Mouse (Mus musculus): ENCODE data around the gene Prkag1. TPM values are rescaled to one million over a fixed set of nuclear protein-coding genes. Genes with fewer than 3 reads are reported as not detected.

Prkag1 gene
- polyA plus RNA-seq, 1 experiment from 2014 or later, result 113 TPM

DNA sequence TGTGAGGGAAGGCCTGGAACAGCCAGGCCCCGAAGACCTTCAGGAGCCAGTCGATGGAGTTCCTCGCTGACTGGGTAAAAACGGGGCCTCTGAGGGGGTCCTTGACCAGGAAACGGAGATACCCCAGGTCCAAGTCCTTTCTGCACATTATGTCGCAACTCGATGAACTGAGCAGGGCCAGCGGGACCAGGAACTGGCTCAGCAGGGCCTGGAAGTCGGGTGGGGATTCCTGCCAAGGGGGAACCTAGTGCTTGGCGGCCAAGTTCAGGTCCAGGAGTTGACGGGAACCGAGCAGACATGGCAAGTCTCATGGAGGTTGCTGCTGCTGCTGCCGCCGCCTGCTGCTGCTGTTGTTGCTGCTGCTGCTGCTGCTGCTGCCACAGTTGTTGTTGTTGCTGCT, 19.3 kb upstream of the Prkag1 start:
- no peak for ATAC-seq (ENCODE audit: borderline replicate concordance, extremely low read depth, low FRiP score, low TSS enrichment)
- no peaks in the 10 kb centered on the region for H3K9me3 ChIP-seq
- H3K9ac ChIP-seq, result no peak overlapping the region
- H3K27me3 ChIP-seq, result no peaks in the 10 kb centered on the region
- no peak overlapping the region for H3K4me3 ChIP-seq
- WGBS, result 85% methylated on average over 14 of the region's 14 CpGs
- no peak overlapping the region for H3K27ac ChIP-seq
- peaks cover 99% of the 10 kb centered on the region for H3K36me3 ChIP-seq
- H3K4me2 ChIP-seq, result no peak overlapping the region
- no peaks in the 10 kb centered on the region for H3K4me1 ChIP-seq

DNA sequence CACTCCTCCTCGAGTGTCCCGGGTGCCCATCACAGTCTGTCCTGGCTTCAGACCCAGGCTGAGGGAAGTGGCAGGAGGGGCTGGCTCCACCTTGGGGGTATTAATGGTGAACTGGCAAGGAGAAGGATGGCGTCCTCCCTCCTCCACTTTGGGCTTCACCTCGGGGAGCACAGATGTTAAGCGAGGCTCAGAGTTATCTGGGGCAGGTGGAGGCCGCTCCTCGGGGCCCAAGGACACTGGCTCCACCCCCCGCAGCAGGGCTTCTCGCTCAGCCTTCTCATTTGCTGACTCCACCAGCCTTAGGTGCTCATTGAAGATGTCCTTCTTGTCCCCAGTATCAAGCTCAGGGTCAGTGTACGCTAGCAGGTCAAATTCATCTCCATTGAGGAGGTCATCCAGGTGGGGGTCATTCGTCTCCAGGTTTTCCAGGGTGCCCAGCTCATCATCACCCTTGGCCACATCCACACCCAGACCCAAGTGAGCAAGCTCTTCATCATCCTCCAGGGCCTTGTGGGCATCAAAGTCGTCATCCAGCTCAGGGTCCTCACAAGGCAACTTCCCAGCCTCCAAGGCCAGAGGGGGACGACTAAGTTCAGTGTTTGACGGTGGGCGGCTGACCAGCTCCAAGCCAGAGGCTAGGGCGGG, 18.8 kb upstream of the Prkag1 start:
- Histone ChIP-seq H3K4me1 (no peaks in the 10 kb centered on the region), H3K36me3 (peaks cover 99% of the 10 kb centered on the region), H3K4me2 (no peak overlapping the region), H3K27me3 (no peaks in the 10 kb centered on the region), H3K4me3 (no peak overlapping the region), H3K9ac (no peak overlapping the region), H3K9me3 (no peaks in the 10 kb centered on the region), H3K27ac (no peak overlapping the region)
- 85% methylated on average over 16 of the region's 16 CpGs for WGBS
- ATAC-seq (ENCODE audit: borderline replicate concordance, extremely low read depth, low FRiP score, low TSS enrichment), result no peak

DNA sequence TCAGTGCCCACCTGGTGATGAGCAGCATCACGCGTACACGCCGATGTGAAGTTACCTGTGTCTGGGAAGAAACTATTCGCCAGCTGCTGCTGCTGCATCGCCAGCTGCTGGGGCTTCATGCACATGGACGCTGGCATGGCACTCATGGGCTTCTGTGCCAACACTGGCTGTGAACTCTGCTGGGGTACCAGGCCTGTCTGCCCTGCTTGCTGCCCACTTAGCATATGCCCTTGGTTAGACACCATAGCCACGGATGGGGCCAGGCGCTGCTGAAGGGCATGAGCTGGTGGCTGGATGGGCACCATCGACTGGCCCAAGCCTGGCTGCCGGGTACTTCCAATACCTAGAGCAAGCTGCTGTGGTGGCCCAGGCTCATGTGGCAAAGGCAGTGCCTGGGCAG, 17.8 kb upstream of the Prkag1 start:
- no peak overlapping the region for H3K9ac ChIP-seq
- no peak overlapping the region for H3K4me2 ChIP-seq
- no peaks in the 10 kb centered on the region for H3K9me3 ChIP-seq
- 95% methylated on average over 11 of the region's 11 CpGs for WGBS
- H3K4me1 ChIP-seq, result no peaks in the 10 kb centered on the region
- no peak overlapping the region for H3K27ac ChIP-seq
- H3K4me3 ChIP-seq, result no peak overlapping the region
- H3K36me3 ChIP-seq, result peaks cover 99% of the 10 kb centered on the region
- ATAC-seq (ENCODE audit: borderline replicate concordance, extremely low read depth, low FRiP score, low TSS enrichment), result no peak
- H3K27me3 ChIP-seq, result no peaks in the 10 kb centered on the region

DNA sequence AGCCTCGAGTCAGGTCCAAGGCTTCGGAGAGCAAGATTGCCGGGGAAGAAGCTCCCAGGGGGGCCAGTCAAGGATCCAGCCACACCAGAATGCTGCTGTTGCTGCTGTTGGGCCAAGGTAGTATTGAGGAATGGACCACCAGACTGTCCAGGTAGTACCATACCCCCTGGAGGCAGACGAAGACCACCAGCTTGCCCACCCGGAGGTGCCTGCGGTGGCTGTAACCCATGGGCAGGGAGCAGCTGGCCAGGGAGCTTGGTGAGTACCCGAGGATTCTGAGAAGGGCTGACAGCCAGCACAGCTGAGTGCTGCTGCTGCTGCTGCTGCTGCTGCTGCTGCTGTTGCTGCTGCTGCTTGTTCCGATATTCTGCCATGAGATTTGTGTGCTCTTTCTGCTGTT, 14.8 kb upstream of the Prkag1 start:
- 89% methylated on average over 8 of the region's 8 CpGs for WGBS
- peaks cover 99% of the 10 kb centered on the region for H3K36me3 ChIP-seq
- no peak overlapping the region for H3K9ac ChIP-seq
- H3K4me1 ChIP-seq, result no peaks in the 10 kb centered on the region
- no peaks in the 10 kb centered on the region for H3K27me3 ChIP-seq
- H3K4me3 ChIP-seq, result no peak overlapping the region
- H3K27ac ChIP-seq, result no peak overlapping the region
- ATAC-seq (ENCODE audit: borderline replicate concordance, extremely low read depth, low FRiP score, low TSS enrichment), result no peak
- no peak overlapping the region for H3K4me2 ChIP-seq
- H3K9me3 ChIP-seq, result no peaks in the 10 kb centered on the region

DNA sequence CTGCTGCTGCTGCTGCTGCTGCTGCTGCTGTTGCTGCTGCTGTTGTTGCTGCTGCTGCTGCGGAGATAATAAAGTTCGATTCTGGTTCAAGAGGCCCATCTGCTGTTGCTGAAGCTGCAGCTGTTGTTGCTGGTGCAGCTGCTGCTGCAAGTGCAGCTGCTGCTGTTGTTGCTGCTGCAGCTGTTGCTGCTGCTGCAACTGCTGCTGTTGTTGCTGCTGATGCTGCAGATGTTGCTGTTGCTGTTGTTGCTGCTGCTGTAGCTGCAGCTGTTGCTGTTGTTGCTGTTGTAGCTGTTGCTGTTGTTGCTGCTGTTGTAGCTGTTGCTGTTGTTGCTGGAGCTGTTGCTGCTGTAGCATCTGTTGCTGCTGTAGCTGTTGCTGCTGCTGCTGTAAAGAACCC, 13.8 kb upstream of the Prkag1 start:
- H3K4me2 ChIP-seq, result no peak overlapping the region
- 87% methylated on average over 2 of the region's 2 CpGs for WGBS
- H3K9me3 ChIP-seq, result no peaks in the 10 kb centered on the region
- no peak overlapping the region for H3K9ac ChIP-seq
- H3K4me1 ChIP-seq, result no peaks in the 10 kb centered on the region
- H3K4me3 ChIP-seq, result no peak overlapping the region
- H3K27ac ChIP-seq, result no peak overlapping the region
- no peaks in the 10 kb centered on the region for H3K27me3 ChIP-seq
- ATAC-seq (ENCODE audit: borderline replicate concordance, extremely low read depth, low FRiP score, low TSS enrichment), result no peak
- H3K36me3 ChIP-seq, result peaks cover 99% of the 10 kb centered on the region

DNA sequence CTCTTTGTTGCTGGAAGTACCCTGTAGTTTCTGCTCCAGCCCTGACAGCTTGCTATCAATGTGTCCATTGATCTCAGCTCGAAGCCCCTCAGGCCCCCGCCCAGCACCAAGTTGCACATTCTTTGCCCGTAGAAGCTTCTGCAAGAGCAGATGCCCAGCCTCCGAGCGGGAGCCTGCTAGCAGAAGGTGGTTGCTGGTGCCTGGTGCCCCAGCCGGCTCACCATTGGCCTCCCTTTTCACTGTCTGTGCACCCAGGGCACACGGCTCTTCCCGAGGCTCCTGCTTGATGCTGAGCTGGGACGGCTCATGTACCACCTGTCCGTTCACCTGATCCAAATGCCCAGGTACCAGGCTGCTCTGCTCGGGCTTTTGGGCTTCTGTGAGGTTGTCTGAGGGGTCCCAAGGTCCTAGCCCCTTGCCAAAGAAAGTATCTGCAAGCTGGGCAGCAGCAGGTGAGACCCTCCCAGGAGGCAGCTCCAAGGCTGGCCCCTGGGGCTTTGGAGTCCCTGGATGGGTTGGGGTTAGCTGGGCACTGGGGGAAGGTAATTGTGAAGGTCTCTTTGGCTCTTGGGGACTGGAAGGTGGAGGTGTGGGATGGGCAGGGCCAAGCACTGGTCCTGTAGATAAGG, 12.4 kb upstream of the Prkag1 start:
- WGBS, result 86% methylated on average over 11 of the region's 11 CpGs
- Histone ChIP-seq H3K9me3 (no peaks in the 10 kb centered on the region), H3K4me1 (no peaks in the 10 kb centered on the region), H3K36me3 (peaks cover 99% of the 10 kb centered on the region), H3K9ac (no peak overlapping the region), H3K4me2 (no peak overlapping the region), H3K4me3 (no peak overlapping the region), H3K27ac (no peak overlapping the region), H3K27me3 (no peaks in the 10 kb centered on the region)
- ATAC-seq (ENCODE audit: borderline replicate concordance, extremely low read depth, low FRiP score, low TSS enrichment), result no peak

DNA sequence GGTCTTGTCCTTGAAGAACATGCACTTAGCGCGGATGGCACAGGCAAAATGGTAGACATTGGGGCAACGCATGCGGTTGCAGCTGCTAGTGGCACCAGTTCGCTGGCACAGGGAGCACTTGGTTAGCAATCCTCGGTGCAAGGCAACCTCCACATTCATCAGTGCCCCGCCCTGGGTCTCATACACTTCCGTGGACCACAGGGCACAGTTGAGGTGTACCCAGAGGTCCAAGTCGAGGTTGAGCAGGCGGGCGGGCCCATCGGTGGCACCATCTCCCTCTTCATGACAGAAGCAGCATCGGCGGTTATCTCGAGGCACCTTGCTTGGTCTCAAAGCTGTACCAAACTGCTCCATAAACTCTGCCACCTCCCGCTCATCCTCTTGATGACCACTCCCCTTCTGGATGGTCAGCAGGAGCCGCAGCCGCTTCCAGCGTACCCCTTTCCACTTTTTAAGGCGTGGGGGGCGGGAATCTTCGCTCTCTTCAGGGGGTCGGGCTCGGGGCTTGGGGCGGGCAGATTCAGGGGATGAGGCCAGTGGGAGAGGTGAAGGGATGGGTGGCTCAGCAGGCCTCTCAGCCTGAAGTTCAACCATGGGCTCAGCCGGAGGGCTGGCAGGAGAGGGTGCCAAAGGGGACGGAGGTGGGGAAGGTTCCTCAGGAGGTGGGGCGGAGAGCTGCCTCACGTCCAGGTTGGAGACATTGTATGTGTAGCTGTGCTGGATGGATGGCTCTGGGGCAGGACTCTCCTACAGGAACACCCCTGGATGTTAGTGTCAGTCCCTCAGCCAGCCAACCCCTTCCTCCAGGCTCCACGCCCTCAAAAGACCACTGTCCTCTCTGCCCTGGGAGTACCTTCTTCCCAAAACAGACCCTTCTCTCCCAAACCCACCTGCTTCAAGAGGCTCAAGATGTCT, 8.6 kb upstream of the Prkag1 start:
- ATAC-seq (ENCODE audit: borderline replicate concordance, extremely low read depth, low FRiP score, low TSS enrichment), result no peak
- 92% methylated on average over 30 of the region's 30 CpGs for WGBS

DNA sequence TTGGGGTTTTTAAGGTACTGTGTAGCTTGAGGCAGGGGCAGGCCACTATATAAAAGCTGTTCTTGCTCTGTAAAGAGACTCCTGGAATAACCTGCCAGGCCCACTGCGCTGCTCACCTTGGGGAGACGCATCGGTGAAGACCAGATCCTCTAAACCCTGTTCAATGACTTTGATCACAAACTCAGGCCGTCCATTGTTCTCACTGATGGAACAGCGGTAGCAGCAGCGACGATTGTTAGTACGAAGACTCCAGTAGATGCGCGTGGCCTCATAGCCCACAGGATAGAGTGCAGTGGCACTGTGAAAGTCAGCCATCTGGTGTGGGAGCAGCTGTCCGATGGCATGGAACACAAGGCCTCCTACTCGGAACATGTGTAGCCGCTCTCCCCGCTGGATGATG, 7.8 kb upstream of the Prkag1 start:
- WGBS, result 94% methylated on average over 14 of the region's 14 CpGs

More for the DNA sequence above, 8.6 kb upstream of the Prkag1 start:
- Histone ChIP-seq H3K4me2 (no peak overlapping the region), H3K27me3 (no peaks in the 10 kb centered on the region), H3K36me3 (peaks cover 100% of the 10 kb centered on the region), H3K4me3 (no peak overlapping the region), H3K9ac (no peak overlapping the region), H3K9me3 (no peaks in the 10 kb centered on the region), H3K4me1 (no peaks in the 10 kb centered on the region), H3K27ac (no peak overlapping the region)

DNA sequence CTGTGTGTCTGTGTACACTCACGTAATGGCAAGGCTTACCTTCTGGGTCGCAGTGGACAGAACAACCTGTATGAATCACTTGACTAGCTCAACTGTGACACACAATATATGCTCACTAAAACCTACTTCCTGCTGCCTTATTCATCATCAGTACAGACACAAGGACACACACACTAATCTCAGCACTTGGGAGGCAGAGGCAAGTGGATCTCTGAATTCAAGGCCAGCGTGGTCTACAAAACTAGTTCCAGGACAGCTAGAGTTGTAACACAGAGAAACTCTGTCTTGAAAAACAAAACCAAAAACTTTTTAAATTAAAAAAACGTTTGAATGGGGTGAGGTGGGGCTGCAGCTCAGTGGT, 6.4 kb upstream of the Prkag1 start:
- peaks cover 98% of the 10 kb centered on the region for H3K36me3 ChIP-seq
- no peak overlapping the region for H3K27ac ChIP-seq
- ATAC-seq (ENCODE audit: borderline replicate concordance, extremely low read depth, low FRiP score, low TSS enrichment), result no peak
- no peak overlapping the region for H3K4me2 ChIP-seq
- H3K9me3 ChIP-seq, result no peaks in the 10 kb centered on the region
- H3K4me1 ChIP-seq, result 0 out of 2 replicates have a peak, but pooled peaks cover under 1% of the 10 kb centered on the region
- no peaks in the 10 kb centered on the region for H3K27me3 ChIP-seq
- H3K9ac ChIP-seq, result no peak overlapping the region
- WGBS, result 73% methylated on average over 4 of the region's 4 CpGs
- no peak overlapping the region for H3K4me3 ChIP-seq

More for the DNA sequence above, 7.8 kb upstream of the Prkag1 start:
- ATAC-seq (ENCODE audit: borderline replicate concordance, extremely low read depth, low FRiP score, low TSS enrichment), result no peak
- no peak overlapping the region for H3K27ac ChIP-seq
- H3K4me1 ChIP-seq, result no peaks in the 10 kb centered on the region
- H3K27me3 ChIP-seq, result no peaks in the 10 kb centered on the region
- no peak overlapping the region for H3K4me3 ChIP-seq
- H3K4me2 ChIP-seq, result no peak overlapping the region
- H3K36me3 ChIP-seq, result peaks cover 100% of the 10 kb centered on the region
- no peaks in the 10 kb centered on the region for H3K9me3 ChIP-seq
- H3K9ac ChIP-seq, result no peak overlapping the region

DNA sequence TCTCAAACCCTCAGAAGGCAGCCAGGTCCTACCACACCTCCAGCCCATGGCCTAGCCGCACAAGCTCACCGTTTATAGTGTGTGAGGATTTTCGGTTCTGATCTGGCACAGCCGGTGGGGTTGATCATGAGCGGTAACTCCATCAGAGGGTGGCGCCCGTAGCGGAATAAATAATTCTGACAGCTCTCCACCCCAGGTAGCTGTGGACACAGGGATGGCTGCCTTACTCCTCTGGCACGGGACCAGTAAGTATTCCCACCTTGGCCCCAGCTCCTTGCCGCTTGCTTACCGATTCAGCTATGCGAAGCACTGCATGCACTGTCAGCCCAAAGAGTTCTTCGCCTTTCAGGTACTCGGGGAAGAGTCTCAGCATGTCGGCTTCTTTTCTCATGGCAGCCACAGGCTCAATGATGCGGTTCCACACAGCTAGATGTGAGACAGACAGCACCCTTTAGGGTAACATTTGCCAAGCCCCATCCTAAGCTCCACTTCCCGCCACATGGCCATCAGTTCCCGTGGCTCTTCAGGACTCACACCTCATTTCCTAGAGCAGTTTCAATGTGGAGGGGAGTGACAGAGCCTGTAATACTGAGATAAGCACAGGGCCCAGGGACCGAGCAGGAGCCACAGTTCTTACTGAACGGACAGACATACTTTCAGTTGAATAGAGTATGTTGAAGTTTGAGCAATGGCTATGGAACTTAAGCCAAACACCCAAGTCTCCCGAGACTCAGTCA, 5.9 kb upstream of the Prkag1 start:
- 91% methylated on average over 21 of the region's 21 CpGs for WGBS
- H3K36me3 ChIP-seq, result peaks cover 92% of the 10 kb centered on the region
- H3K9me3 ChIP-seq, result no peaks in the 10 kb centered on the region
- no peak overlapping the region for H3K9ac ChIP-seq
- H3K4me3 ChIP-seq, result no peak overlapping the region
- no peak overlapping the region for H3K4me2 ChIP-seq
- H3K27ac ChIP-seq, result no peak overlapping the region
- no peak for ATAC-seq (ENCODE audit: borderline replicate concordance, extremely low read depth, low FRiP score, low TSS enrichment)
- 0 out of 2 replicates have a peak, but pooled peaks cover 4% of the 10 kb centered on the region for H3K4me1 ChIP-seq
- no peaks in the 10 kb centered on the region for H3K27me3 ChIP-seq

DNA sequence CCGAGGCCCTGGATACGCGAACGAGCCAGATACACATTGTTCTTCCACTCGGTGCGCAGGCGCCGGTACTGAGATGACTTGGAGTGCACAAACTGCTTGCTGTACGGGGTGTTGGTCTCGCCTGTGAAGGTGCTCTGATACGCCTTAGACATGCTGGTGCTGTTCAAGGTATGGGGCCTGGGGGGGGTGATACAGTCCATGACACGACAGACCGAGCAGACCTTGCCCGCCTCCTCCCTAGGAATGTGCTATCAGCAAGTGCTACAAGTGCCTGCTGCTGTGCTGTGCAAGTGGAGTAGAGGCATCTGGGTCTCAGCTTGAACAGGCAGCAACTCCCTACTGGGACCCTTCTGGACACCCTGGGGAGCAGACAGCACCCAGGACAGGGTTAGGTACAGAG, 4.0 kb upstream of the Prkag1 start:
- no peak overlapping the region for H3K9ac ChIP-seq
- H3K9me3 ChIP-seq, result no peaks in the 10 kb centered on the region
- H3K4me3 ChIP-seq, result no peak overlapping the region
- H3K27me3 ChIP-seq, result no peaks in the 10 kb centered on the region
- no peak overlapping the region for H3K4me2 ChIP-seq
- H3K36me3 ChIP-seq, result peaks cover 74% of the 10 kb centered on the region
- no peak overlapping the region for H3K27ac ChIP-seq
- 0 out of 2 replicates have a peak, but pooled peaks cover 11% of the 10 kb centered on the region for H3K4me1 ChIP-seq
- no peak for ATAC-seq (ENCODE audit: borderline replicate concordance, extremely low read depth, low FRiP score, low TSS enrichment)
- WGBS, result 88% methylated on average over 14 of the region's 14 CpGs

All from lung, embryonic 15.5 days (tissue).